Mouse (Mus musculus): ENCODE results near the gene Dlg2. TPM values are rescaled to one million over a fixed set of nuclear protein-coding genes. Genes with fewer than 3 reads are reported as not detected.
A peak's percentile ranks its signal among the peaks of the same experiment; 100 is the strongest.

Gene Dlg2
- polyA plus RNA-seq, 1 experiment, result 6.0 TPM

- no peak for DNase-seq
- Histone ChIP-seq H3K27ac (ENCODE audit: control insufficient read depth, insufficient read depth, low read length) (no peak overlapping the region), H3K4me1 (replicated peaks; ENCODE audit: control insufficient read depth, insufficient read depth, low read length) (no peaks in the 10 kb centered on the region), H3K36me3 (ENCODE audit: control insufficient read depth, insufficient read depth, low read length) (no peaks in the 10 kb centered on the region), H3K4me3 (ENCODE audit: control insufficient read depth, insufficient read depth, low read length) (no peak overlapping the region), H3K27me3 (ENCODE audit: control insufficient read depth, insufficient read depth, low read length) (no peaks in the 10 kb centered on the region)
- WGBS, result 91% methylated on average over 6 of the region's 6 CpGs
- TF ChIP-seq CTCF (IDR thresholded peaks at IDR 0.05; ENCODE audit: borderline replicate concordance, control insufficient read depth, extremely low read depth, insufficient read depth, low read length, poor library complexity) (no peak), POLR2A (IDR thresholded peaks at IDR 0.05; ENCODE audit: control insufficient read depth, extremely low read depth, insufficient read depth, low read length, poor library complexity) (no peak)
Measured at GRCm38 (mm10) chr7:92392052-92392640, 1915.7 kb downstream of the Dlg2 start.

DNA sequence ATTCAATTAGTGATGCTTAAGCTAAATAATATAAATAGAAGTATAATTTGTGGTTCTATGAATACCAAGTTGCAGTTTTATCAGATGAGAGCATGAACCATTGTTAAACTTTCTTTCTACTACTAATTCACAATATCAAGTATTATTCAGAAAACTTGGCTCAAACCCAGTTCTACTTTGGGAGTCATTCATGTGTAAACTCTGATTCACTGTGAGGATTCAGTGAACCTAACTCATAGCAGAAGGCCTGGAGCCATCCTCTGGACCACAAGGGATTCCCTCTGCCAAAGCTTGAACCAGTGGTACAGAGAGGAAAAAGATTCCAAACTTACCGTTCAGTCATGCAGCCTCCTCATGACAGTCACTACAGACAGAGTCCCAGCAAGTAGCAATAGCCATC lies 1920.3 kb downstream of the Dlg2 start:
- TF ChIP-seq CTCF (IDR thresholded peaks at IDR 0.05; ENCODE audit: borderline replicate concordance, control insufficient read depth, extremely low read depth, insufficient read depth, low read length, poor library complexity), result no peak
- Histone ChIP-seq H3K4me1 (replicated peaks; ENCODE audit: control insufficient read depth, insufficient read depth, low read length) (no peaks in the 10 kb centered on the region), H3K36me3 (ENCODE audit: control insufficient read depth, insufficient read depth, low read length) (no peaks in the 10 kb centered on the region), H3K27me3 (ENCODE audit: control insufficient read depth, insufficient read depth, low read length) (no peaks in the 10 kb centered on the region), H3K4me3 (ENCODE audit: control insufficient read depth, insufficient read depth, low read length) (no peak overlapping the region), H3K27ac (ENCODE audit: control insufficient read depth, insufficient read depth, low read length) (no peak overlapping the region)
- no peak for DNase-seq
- WGBS, result 97% methylated on average over 1 of the region's 1 CpGs

DNA sequence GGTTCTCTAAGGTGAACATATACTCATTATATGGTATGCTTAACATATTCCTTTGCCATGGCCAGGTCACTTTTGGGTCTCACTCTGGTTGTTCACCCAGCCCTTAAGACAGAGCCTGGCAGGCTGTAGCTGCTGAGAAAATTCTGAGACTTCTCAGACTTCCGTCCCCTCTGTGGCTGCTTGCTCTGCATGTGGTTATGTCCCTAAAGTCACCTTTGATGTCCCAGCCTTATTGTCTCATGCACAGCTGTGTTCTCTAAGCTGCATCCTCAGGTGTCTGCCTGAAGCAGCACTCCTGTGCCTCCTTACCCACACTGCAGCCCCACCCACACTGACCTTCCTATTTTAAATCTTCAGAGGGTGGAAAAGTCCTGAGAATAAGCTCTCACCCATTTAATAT lies 1922.4 kb downstream of the Dlg2 start:
- H3K4me1 ChIP-seq (replicated peaks; ENCODE audit: control insufficient read depth, insufficient read depth, low read length), result no peaks in the 10 kb centered on the region
- WGBS, result 18% methylated on average over 1 of the region's 1 CpGs
- H3K27me3 ChIP-seq (ENCODE audit: control insufficient read depth, insufficient read depth, low read length), result no peaks in the 10 kb centered on the region
- H3K36me3 ChIP-seq (ENCODE audit: control insufficient read depth, insufficient read depth, low read length), result no peaks in the 10 kb centered on the region
- no peak overlapping the region for H3K27ac ChIP-seq (ENCODE audit: control insufficient read depth, insufficient read depth, low read length)
- DNase-seq, result peak; percentile 53
- H3K4me3 ChIP-seq (ENCODE audit: control insufficient read depth, insufficient read depth, low read length), result no peak overlapping the region
- TF ChIP-seq CTCF (IDR thresholded peaks at IDR 0.05; ENCODE audit: borderline replicate concordance, control insufficient read depth, extremely low read depth, insufficient read depth, low read length, poor library complexity), result no peak
- no peak for TF ChIP-seq POLR2A (IDR thresholded peaks at IDR 0.05; ENCODE audit: control insufficient read depth, extremely low read depth, insufficient read depth, low read length, poor library complexity)

GRCm38 (mm10) chr7:92400551-92400950 lies 1924.1 kb downstream of the Dlg2 start:
- Histone ChIP-seq H3K4me3 (ENCODE audit: control insufficient read depth, insufficient read depth, low read length) (no peak overlapping the region), H3K27me3 (ENCODE audit: control insufficient read depth, insufficient read depth, low read length) (no peaks in the 10 kb centered on the region), H3K4me1 (replicated peaks; ENCODE audit: control insufficient read depth, insufficient read depth, low read length) (no peaks in the 10 kb centered on the region), H3K36me3 (ENCODE audit: control insufficient read depth, insufficient read depth, low read length) (no peaks in the 10 kb centered on the region), H3K27ac (ENCODE audit: control insufficient read depth, insufficient read depth, low read length) (no peak overlapping the region)
- no peak for TF ChIP-seq CTCF (IDR thresholded peaks at IDR 0.05; ENCODE audit: borderline replicate concordance, control insufficient read depth, extremely low read depth, insufficient read depth, low read length, poor library complexity)
- TF ChIP-seq POLR2A (IDR thresholded peaks at IDR 0.05; ENCODE audit: control insufficient read depth, extremely low read depth, insufficient read depth, low read length, poor library complexity), result no peak
- 54% methylated on average over 1 of the region's 1 CpGs for WGBS
- no peak for DNase-seq

- 63% methylated on average over 4 of the region's 4 CpGs for WGBS
- Histone ChIP-seq H3K27me3 (ENCODE audit: control insufficient read depth, insufficient read depth, low read length) (no peaks in the 10 kb centered on the region), H3K27ac (ENCODE audit: control insufficient read depth, insufficient read depth, low read length) (no peak overlapping the region), H3K36me3 (ENCODE audit: control insufficient read depth, insufficient read depth, low read length) (no peaks in the 10 kb centered on the region), H3K4me1 (replicated peaks; ENCODE audit: control insufficient read depth, insufficient read depth, low read length) (no peaks in the 10 kb centered on the region), H3K4me3 (ENCODE audit: control insufficient read depth, insufficient read depth, low read length) (no peak overlapping the region)
- no peak for TF ChIP-seq POLR2A (IDR thresholded peaks at IDR 0.05; ENCODE audit: control insufficient read depth, extremely low read depth, insufficient read depth, low read length, poor library complexity)
- no peak for TF ChIP-seq CTCF (IDR thresholded peaks at IDR 0.05; ENCODE audit: borderline replicate concordance, control insufficient read depth, extremely low read depth, insufficient read depth, low read length, poor library complexity)
- no peak for DNase-seq
Measured at GRCm38 (mm10) chr7:92401001-92401688, 1924.7 kb downstream of the Dlg2 start.

GRCm38 (mm10) chr7:92408479-92408878 lies 1932.0 kb downstream of the Dlg2 start:
- no peak overlapping the region for H3K27ac ChIP-seq (ENCODE audit: control insufficient read depth, insufficient read depth, low read length)
- no peaks in the 10 kb centered on the region for H3K36me3 ChIP-seq (ENCODE audit: control insufficient read depth, insufficient read depth, low read length)
- no peak overlapping the region for H3K4me3 ChIP-seq (ENCODE audit: control insufficient read depth, insufficient read depth, low read length)
- no peaks in the 10 kb centered on the region for H3K4me1 ChIP-seq (replicated peaks; ENCODE audit: control insufficient read depth, insufficient read depth, low read length)
- TF ChIP-seq CTCF (IDR thresholded peaks at IDR 0.05; ENCODE audit: borderline replicate concordance, control insufficient read depth, extremely low read depth, insufficient read depth, low read length, poor library complexity), result no peak
- no peak for TF ChIP-seq POLR2A (IDR thresholded peaks at IDR 0.05; ENCODE audit: control insufficient read depth, extremely low read depth, insufficient read depth, low read length, poor library complexity)
- no peaks in the 10 kb centered on the region for H3K27me3 ChIP-seq (ENCODE audit: control insufficient read depth, insufficient read depth, low read length)
- 83% methylated on average over 5 of the region's 5 CpGs for WGBS
- no peak for DNase-seq
